Mouse (Mus musculus) liver, postnatal 0 days (tissue): Measurements from ENCODE around the gene Gtpbp4. TPM values are rescaled to one million over a fixed set of nuclear protein-coding genes. Genes with fewer than 3 reads are reported as not detected.
"Not testable (repeated sequence)": the region's sequence is repeated elsewhere in the genome, so short reads cannot be mapped to it uniquely, and the experiment has no call there.

Source experiments
- ATAC-seq: fragments of 200-750 bp; cut with Nextera tagmentation; 2 replicates; pipeline ENCODE4 v1.8.0; 2017; ENCODE audit warnings: mild to moderate bottlenecking, moderate library complexity
- DNase-seq: peaks from one replicate; pipeline ENCODE4 v3.0.0-alpha.2; 2016
- H3K27ac ChIP-seq: fragments of 300-500 bp; sonication (generic); 2 replicates; pipeline ENCODE4 v1.5.1; 2014; ENCODE audit warnings: antibody characterized with exemption, moderate library complexity, mild to moderate bottlenecking, low read depth
- H3K27me3 ChIP-seq: fragments of 300-500 bp; sonication (generic); 2 replicates; pipeline ENCODE4 v1.6.1; 2014; ENCODE audit warnings: low read length, control low read depth, mixed read lengths; ENCODE audit not compliant: insufficient read depth
- H3K36me3 ChIP-seq: fragments of 300-500 bp; sonication (generic); replicated peaks from 2 replicates; pipeline ENCODE4 v1.6.1; 2014; ENCODE audit warnings: mild to moderate bottlenecking, control low read depth, low read length, moderate library complexity, mixed read lengths; ENCODE audit not compliant: insufficient read depth
- H3K4me1 ChIP-seq: fragments of 300-500 bp; sonication (generic); 2 replicates; pipeline ENCODE4 v1.6.1; 2014; ENCODE audit warnings: antibody characterized with exemption, mild to moderate bottlenecking, control low read depth; ENCODE audit not compliant: insufficient read depth
- H3K4me2 ChIP-seq: fragments of 300-500 bp; sonication (generic); 2 replicates; pipeline ENCODE4 v1.6.1; 2014; ENCODE audit warnings: low read depth, mild to moderate bottlenecking, low read length, moderate library complexity, mixed read lengths
- H3K4me3 ChIP-seq: fragments of 300-500 bp; sonication (generic); 2 replicates; pipeline ENCODE4 v1.5.1; 2014; ENCODE audit warnings: low read depth, low read length
- H3K9ac ChIP-seq: fragments of 300-500 bp; sonication (generic); replicated peaks from 2 replicates; pipeline ENCODE4 v1.6.1; 2014; ENCODE audit warnings: mild to moderate bottlenecking, moderate library complexity
- H3K9me3 ChIP-seq: fragments of 300-500 bp; sonication (generic); 2 replicates; pipeline ENCODE4 v1.6.1; 2016; ENCODE audit warnings: mild to moderate bottlenecking, control low read depth, low read length, mixed read lengths
- EP300 ChIP-seq: IDR thresholded peaks from 2 replicates; pipeline ENCODE4 v1.6.1; 2016; ENCODE audit warnings: antibody characterized with exemption, low read depth, mild to moderate bottlenecking
- WGBS: fragments of 180-500 bp; shearing (Covaris S2); extraction: QIAGEN DNeasy Blood & Tissue Kit; methylation state at CpG from one replicate; pipeline ENCODE4 v1.1.7; 2014; ENCODE audit not compliant: insufficient replicate concordance; 5-methylcytosine and 5-hydroxymethylcytosine counted together
- polyA plus RNA-seq: library from polyadenylated mRNA; unstranded; fragments of >200 nt; fragmentation: Nextera tagmentation; extraction: Ambion mirVana; gene quantifications from 2 replicates; pipeline ENCODE4 v1.2.1, GENCODE M21; 2015

Gene Gtpbp4
- polyA plus RNA-seq, 1 experiment from 2014 or later, result 38.9 TPM

DNA sequence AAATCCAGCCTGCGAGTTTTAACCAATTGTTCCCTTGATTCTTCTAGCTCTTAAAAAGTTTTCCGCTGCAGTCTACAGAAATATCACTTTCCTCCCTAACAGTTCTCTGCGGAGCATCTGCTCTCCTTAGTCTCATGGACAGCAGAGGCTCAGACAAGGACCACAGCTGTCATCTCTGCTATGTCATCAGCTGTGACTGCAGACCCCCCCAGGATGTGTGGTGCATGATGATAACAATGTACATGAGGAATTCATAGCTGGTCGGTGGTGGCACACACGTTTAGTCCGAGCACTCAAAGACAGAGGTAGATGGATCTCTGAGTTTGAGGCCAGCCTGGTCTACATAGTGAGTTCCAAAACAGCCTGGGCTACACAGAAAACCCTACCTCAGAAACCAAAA is 36.3 kb downstream of the Gtpbp4 start:
- not testable (repeated sequence) for H3K9me3 ChIP-seq, H3K27me3 ChIP-seq, H3K4me3 ChIP-seq, H3K27ac ChIP-seq, H3K4me2 ChIP-seq, H3K9ac ChIP-seq, H3K36me3 ChIP-seq, DNase-seq, H3K4me1 ChIP-seq
- TF ChIP-seq EP300, result peak; percentile 37; the same call in 1 of the 2 replicates
- peak; percentile 87 for ATAC-seq
- 44% methylated on average over 5 of the region's 6 CpGs for WGBS

DNA sequence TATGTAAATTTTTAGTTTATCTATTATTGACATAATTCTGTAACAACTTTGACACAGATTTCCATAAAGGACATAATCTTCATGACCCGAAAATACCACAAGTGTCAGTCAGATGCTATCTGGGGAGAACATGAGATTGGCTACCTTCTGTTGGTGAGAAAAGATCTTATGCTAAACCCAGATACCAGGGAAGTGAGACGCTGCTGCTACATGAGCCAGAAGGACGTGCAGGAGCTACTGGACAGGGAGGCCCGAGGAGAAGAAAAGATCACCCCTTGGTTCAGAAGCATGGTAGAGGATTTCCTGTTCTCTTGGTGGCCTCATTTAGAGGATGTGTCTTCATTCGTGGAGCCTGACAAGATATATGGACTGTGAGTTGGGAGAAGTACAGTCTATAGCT is 36.8 kb downstream of the Gtpbp4 start:
- not testable (repeated sequence) for H3K4me3 ChIP-seq, H3K27me3 ChIP-seq, H3K4me2 ChIP-seq, H3K9me3 ChIP-seq, H3K9ac ChIP-seq, H3K36me3 ChIP-seq, DNase-seq, H3K4me1 ChIP-seq, H3K27ac ChIP-seq
- ATAC-seq, result peak; percentile 38
- WGBS, result 22% methylated on average over 1 of the region's 5 CpGs

DNA sequence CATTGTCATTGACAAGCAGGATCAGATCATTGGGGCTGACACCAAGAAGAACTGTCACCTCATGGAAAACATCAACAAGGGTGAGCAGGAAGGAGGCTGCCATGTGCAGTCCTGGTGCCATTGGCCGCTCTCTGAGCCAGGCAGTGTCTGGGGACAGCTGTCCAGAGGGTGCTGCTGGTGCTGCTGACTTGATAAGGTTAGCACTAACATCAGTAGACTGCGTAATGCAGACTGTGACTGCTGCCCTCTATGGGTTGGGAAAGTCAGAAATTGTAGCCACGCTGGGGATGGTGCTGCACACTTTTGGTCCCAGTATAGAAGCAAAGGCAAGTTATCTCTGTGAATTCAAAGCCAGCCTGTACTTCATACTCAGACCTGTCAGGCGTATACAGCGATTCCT is 39.0 kb downstream of the Gtpbp4 start:
- not testable (repeated sequence) for H3K9ac ChIP-seq, H3K9me3 ChIP-seq, H3K4me3 ChIP-seq, DNase-seq, H3K36me3 ChIP-seq, H3K27ac ChIP-seq, H3K4me1 ChIP-seq, H3K4me2 ChIP-seq, H3K27me3 ChIP-seq
- no CpG with 5 or more reads among the region's 5 CpGs for WGBS
- peak; percentile 69 for ATAC-seq

DNA sequence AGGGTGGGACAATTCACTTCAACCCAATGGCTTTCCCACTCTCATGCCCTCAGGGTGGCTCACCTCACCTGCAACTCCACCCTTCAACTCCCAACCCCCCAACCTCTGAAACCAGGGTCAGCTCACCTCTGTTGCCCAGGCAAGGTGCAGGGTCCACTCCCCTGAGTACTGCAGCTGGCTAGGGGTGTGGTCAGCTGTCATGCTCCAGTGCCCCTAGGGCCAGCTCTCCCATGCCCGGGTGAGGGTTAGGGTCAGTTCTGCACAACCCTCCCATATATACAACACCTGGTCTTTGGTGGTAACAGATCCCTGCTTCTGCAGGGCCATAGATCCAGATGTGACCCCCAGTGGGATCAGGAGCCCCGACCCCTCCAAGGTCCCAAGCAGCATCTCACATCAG is 40.8 kb downstream of the Gtpbp4 start:
- not testable (repeated sequence) for ATAC-seq, H3K27ac ChIP-seq, H3K4me2 ChIP-seq, H3K4me3 ChIP-seq, H3K9me3 ChIP-seq, DNase-seq, H3K36me3 ChIP-seq, H3K9ac ChIP-seq, H3K27me3 ChIP-seq, H3K4me1 ChIP-seq
- 67% methylated on average over 1 of the region's 2 CpGs for WGBS

GRCm38 (mm10) chr13:8952563-8952962 is 43.3 kb downstream of the Gtpbp4 start, which contains the start of gene Idi2:
Gene Idi2 (plus strand): TSS chr13:8952863.
- H3K9me3 ChIP-seq, H3K9ac ChIP-seq, H3K27ac ChIP-seq, H3K36me3 ChIP-seq, ATAC-seq, H3K4me2 ChIP-seq, H3K27me3 ChIP-seq, H3K4me3 ChIP-seq, H3K4me1 ChIP-seq, DNase-seq: not testable (repeated sequence)

DNA sequence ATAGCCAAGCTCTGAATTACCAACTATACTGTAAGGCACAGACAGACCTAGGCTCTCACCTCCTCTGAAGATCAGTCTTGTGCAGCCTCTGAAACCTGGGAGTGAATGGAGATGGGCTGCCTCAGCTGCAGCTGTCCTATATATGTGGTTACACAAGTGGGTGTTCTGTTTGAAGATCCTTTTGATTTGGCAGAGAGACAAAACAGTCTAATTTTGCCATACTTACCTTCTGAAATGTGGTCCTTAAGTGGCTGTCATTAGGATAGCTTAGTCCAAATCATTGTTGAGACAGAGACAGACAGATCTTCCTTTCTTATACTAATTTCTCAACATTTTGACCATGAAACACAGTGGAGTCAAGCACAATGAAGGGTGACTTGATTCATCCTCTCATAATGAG is 47.8 kb downstream of the Gtpbp4 start, which contains the start of gene Gm9745:
TSS of gene Gm9745 (minus strand) at position 101 of the 400 bp plus-strand sequence.
- H3K9ac ChIP-seq, H3K4me2 ChIP-seq, H3K9me3 ChIP-seq, H3K4me3 ChIP-seq, H3K27me3 ChIP-seq, H3K27ac ChIP-seq, ATAC-seq, H3K36me3 ChIP-seq, DNase-seq, H3K4me1 ChIP-seq: not testable (repeated sequence)

- ATAC-seq, result peak; percentile 73
- not testable (repeated sequence) for H3K27me3 ChIP-seq, H3K4me1 ChIP-seq, H3K9me3 ChIP-seq, H3K36me3 ChIP-seq, H3K9ac ChIP-seq, DNase-seq, H3K4me2 ChIP-seq, H3K27ac ChIP-seq, H3K4me3 ChIP-seq
- WGBS, result no CpG with 5 or more reads among the region's 5 CpGs
Observed at GRCm38 (mm10) chr13:8943828-8944227, 52.1 kb downstream of the Gtpbp4 start.

DNA sequence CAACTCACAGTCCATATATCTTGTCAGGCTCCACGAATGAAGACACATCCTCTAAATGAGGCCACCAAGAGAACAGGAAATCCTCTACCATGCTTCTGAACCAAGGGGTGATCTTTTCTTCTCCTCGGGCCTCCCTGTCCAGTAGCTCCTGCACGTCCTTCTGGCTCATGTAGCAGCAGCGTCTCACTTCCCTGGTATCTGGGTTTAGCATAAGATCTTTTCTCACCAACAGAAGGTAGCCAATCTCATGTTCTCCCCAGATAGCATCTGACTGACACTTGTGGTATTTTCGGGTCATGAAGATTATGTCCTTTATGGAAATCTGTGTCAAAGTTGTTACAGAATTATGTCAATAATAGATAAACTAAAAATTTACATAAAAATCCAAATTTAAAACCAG is 54.2 kb downstream of the Gtpbp4 start:
- 0% methylated on average over 1 of the region's 5 CpGs for WGBS
- DNase-seq, ATAC-seq, H3K9ac ChIP-seq, H3K27ac ChIP-seq, H3K27me3 ChIP-seq, H3K36me3 ChIP-seq, H3K4me1 ChIP-seq, H3K9me3 ChIP-seq, H3K4me2 ChIP-seq, H3K4me3 ChIP-seq: not testable (repeated sequence)

DNA sequence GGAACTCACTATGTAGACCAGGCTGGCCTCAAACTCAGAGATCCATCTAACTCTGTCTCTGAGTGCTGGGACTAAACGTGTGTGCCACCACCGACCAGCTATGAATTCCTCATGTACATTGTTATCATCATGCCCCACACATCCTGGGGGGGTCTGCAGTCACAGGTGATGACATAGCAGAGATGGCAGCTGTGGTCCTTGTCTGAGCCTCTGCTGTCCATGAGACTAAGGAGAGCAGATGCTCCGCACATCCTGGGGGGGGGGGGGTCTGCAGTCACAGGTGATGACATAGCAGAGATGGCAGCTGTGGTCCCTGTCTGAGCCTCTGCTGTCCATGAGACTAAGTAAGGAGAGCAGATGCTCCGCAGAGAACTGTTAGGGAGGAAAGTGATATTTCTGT is 54.8 kb downstream of the Gtpbp4 start:
- 58% methylated on average over 4 of the region's 4 CpGs for WGBS
- not testable (repeated sequence) for ATAC-seq

GRCm38 (mm10) chr13:8937611-8938140 is 58.2 kb downstream of the Gtpbp4 start:
- H3K4me2 ChIP-seq, H3K36me3 ChIP-seq, H3K9ac ChIP-seq, ATAC-seq, H3K4me3 ChIP-seq, H3K27ac ChIP-seq, H3K9me3 ChIP-seq, H3K4me1 ChIP-seq, DNase-seq, H3K27me3 ChIP-seq: not testable (repeated sequence)
- WGBS, result 70% methylated on average over 6 of the region's 6 CpGs

More for the DNA sequence above, 54.8 kb downstream of the Gtpbp4 start:
- H3K9me3 ChIP-seq, H3K36me3 ChIP-seq, H3K4me3 ChIP-seq, DNase-seq, H3K27ac ChIP-seq, H3K4me2 ChIP-seq, H3K9ac ChIP-seq, H3K4me1 ChIP-seq, H3K27me3 ChIP-seq: not testable (repeated sequence)
